Mouse (Mus musculus): ENCODE results near the gene Ndufs5.

- TF ChIP-seq POLR2A (IDR thresholded peaks at IDR 0.05; ENCODE audit: borderline replicate concordance, insufficient read depth, low read length) (no peak), CTCF (IDR thresholded peaks at IDR 0.05; ENCODE audit: borderline replicate concordance, insufficient read depth, low read depth, low read length) (no peak)
Observed at GRCm38 (mm10) chr4:123690311-123690710, 27.7 kb downstream of the Ndufs5 start.

Measured in cerebellum, adult 2 months (tissue).